Mouse (Mus musculus) right cerebral cortex, postnatal 4 days (tissue): Measurements from ENCODE around the gene Ctrc.
"Not testable (repeated sequence)": the region's sequence is repeated elsewhere in the genome, so short reads cannot be mapped to it uniquely, and the experiment has no call there.

ENCODE experiments used
- DNase-seq: peaks from one replicate; pipeline ENCODE4 v3.0.0-alpha.2; 2022

The Ctrc gene

GRCm38 (mm10) chr4:141781201-141781985 is 64.8 kb downstream of the Ctrc start:
- no peak for DNase-seq

- no peak for DNase-seq
These were observed 66.3 kb downstream of the Ctrc start for GRCm38 (mm10) chr4:141779828-141780227.

DNA sequence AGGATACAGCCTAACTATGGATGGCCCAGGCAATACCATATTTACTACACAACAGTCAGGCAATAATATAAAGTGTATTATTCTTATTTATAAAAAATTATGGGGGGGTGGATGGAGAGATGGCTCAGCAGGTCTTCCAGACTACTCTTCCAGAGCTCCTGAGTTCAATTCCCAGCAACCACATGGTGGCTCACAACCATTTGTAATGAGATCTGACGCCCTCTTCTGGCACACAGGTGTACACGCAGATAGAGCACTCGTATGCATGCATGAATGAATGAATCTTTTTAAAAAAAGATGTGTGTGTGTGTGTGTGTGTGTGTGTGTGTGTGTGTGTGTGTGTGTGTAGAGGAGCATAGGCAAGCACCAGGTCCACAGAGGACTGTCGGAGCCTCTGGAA is 73.1 kb downstream of the Ctrc start:
- DNase-seq, result not testable (repeated sequence)

- DNase-seq, result no peak
These were observed 74.3 kb downstream of the Ctrc start for GRCm38 (mm10) chr4:141771823-141772222.

DNA sequence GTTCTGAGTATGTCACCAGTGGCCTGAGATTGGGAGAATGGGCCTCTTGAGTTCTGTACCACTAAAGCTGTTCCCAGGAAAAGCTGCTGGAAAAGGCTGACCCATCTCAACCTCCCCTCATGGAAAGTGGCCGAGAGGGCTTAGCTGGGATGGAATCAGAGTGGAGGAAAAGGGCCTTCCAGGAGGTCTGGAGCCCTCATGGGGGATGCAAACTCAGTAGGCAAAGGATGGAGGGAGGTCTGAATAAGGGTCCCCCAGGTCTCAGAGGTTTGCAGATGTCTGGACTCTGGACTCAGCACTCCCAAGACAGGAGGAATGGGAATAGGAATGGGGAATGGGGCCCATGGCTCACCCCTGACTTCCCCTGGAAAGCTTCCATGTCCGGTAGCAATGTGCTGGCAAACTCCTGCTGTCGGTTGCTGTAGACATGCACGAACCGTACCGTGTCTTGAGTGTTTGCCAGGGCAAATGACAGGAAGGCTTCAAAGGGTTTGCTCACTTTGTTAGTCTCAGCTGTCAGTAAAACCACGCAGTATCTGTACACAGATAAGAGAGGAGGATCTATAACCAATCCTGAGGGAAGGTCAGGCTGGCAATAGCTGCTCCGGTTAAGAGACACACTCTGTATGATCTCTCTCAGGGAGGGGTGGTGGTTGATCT is 76.5 kb downstream of the Ctrc start:
- DNase-seq, result no peak

DNA sequence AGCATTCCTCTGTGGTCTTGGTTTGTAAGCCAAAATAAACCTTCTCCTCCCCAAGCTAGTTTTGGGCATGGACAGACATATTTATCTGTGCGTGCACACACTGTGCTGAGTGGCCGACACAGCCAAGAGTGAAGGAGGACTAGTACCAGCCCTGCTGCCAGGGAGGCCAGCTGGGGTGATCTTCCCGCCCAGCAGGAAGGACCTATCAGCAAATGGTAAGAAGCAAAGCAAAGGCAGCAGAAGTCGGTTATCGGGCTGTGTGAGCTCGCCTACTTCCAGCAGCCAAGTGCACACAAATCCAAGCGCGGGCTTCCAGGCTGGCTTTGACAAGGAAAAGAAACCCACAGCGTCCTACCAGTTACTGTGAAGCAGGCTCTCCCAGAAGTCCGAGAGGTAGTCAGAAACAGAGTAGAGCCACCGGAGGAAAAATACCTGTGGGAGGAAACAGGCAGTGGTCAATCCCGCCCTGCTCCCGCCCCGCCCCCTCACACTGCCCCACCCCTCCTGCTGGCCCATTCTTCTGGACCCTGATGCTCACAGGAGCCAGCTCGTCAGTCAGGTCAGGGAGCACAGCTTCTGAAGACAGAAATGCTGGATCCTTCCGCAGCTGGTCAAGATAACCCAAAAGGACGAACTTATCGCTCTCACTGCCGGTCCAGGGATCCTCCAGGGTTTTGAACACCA is 78.7 kb downstream of the Ctrc start:
- DNase-seq, result no peak

DNA sequence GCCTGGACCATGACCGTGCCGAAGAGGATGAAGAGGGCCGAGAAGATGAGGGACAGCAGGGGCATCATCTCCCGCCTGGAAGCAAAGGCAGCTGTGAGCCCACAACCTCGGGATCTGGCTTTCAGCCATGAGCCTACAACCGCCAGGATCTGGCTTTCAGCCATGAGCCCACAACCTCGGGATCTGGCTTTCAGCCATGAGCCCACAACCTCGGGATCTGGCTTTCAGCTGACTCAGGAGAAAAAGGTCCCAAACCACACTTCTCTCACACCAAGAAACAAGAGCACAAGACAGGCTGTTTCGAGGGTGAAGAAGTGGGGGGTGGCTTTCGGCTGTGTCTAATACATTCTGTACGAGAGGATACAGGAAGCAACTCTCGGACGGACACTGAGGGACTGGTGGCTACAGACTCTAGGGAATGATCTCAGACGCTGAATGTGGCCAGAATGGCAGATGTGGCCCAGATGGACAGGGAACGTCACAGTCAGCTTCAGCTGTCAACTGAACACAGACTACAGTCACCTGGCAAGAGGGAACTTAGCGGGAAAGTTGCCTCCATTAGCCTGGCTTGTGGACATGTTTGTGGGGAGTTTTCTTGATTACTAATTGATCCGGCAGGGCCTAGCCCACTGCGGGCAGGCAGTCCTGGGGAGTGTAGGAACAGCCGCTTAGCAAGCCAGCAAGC is 79.3 kb downstream of the Ctrc start:
- DNase-seq, result peak; percentile 44

GRCm38 (mm10) chr4:141766316-141766667 is 79.9 kb downstream of the Ctrc start:
- DNase-seq, result no peak

DNA sequence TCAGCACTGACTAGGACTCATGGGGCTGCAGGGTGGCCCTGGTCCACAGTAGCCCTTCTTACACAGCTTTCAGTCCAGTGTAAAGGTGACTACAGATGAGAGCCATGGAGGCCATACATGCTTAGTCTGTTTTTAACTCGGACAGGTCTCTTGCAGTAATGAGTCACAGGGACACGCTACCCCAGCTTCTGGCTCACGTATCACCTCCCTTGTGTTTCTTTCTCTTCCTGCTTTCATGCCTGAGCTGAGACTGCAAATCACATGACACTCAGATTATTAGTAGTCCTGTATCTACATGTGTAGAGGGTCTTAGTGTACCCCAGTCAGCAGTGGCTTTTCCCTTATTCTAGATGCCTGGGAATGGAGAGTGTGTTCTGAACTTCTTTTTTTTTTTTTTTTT is 81.2 kb downstream of the Ctrc start:
- no peak for DNase-seq
